Mouse (Mus musculus) ES-Bruce4 (cell line): ENCODE measurements around the gene Dab1. TPM values are rescaled to one million over a fixed set of nuclear protein-coding genes. Genes with fewer than 3 reads are reported as not detected.

Experiments used
- H3K27ac ChIP-seq: 2 replicates; pipeline ENCODE4 v1.5.1; 2012; ENCODE audit warnings: low read length, inconsistent platforms; ENCODE audit not compliant: insufficient read depth
- H3K27me3 ChIP-seq: 2 replicates; pipeline ENCODE4 v1.6.1; 2012; ENCODE audit warnings: mild to moderate bottlenecking, low read length, inconsistent platforms; ENCODE audit not compliant: control insufficient read depth, poor library complexity, insufficient read depth, severe bottlenecking
- H3K36me3 ChIP-seq: 2 replicates; pipeline ENCODE4 v1.6.1; 2012; ENCODE audit warnings: inconsistent platforms, mild to moderate bottlenecking, low read length, moderate library complexity; ENCODE audit not compliant: control insufficient read depth, poor library complexity, insufficient read depth, severe bottlenecking
- H3K4me1 ChIP-seq: one replicate; pipeline ENCODE4 v1.8.1; 2011; ENCODE audit warnings: low read length; ENCODE audit not compliant: control insufficient read depth, insufficient read depth
- H3K4me3 ChIP-seq: 2 replicates; pipeline ENCODE4 v1.5.1; 2011; ENCODE audit warnings: low read depth, mild to moderate bottlenecking, low read length
- H3K9ac ChIP-seq: 2 replicates; pipeline ENCODE4 v1.6.1; 2012; ENCODE audit warnings: low read depth, mild to moderate bottlenecking, inconsistent platforms; ENCODE audit not compliant: poor library complexity, severe bottlenecking
- H3K9me3 ChIP-seq: replicated peaks from 2 replicates; pipeline ENCODE4 v1.6.1; 2012; ENCODE audit warnings: mild to moderate bottlenecking, low read length, inconsistent platforms; ENCODE audit not compliant: control insufficient read depth, poor library complexity, insufficient read depth, severe bottlenecking
- CTCF ChIP-seq: IDR thresholded peaks from one replicate; pipeline ENCODE4 v1.8.1; 2011; ENCODE audit warnings: low read depth, low read length
- EP300 ChIP-seq: IDR thresholded peaks from 2 replicates; pipeline ENCODE4 v1.6.1; 2011; ENCODE audit warnings: low read depth, low read length; ENCODE audit not compliant: insufficient read depth
- POLR2A ChIP-seq: IDR thresholded peaks from one replicate; pipeline ENCODE4 v1.8.1; 2011; ENCODE audit warnings: low read length; ENCODE audit not compliant: insufficient read depth
- polyA plus RNA-seq: library from polyadenylated mRNA; stranded (reverse); fragments of >200 nt; gene quantifications from 2 replicates; pipeline ENCODE4 v1.2.4, GENCODE M21; 2011; ENCODE audit warnings: low read depth; ENCODE audit not compliant: missing spikeins, insufficient read depth, insufficient read length

Dab1 gene
- polyA plus RNA-seq, 1 experiment, result 4.8 TPM

DNA sequence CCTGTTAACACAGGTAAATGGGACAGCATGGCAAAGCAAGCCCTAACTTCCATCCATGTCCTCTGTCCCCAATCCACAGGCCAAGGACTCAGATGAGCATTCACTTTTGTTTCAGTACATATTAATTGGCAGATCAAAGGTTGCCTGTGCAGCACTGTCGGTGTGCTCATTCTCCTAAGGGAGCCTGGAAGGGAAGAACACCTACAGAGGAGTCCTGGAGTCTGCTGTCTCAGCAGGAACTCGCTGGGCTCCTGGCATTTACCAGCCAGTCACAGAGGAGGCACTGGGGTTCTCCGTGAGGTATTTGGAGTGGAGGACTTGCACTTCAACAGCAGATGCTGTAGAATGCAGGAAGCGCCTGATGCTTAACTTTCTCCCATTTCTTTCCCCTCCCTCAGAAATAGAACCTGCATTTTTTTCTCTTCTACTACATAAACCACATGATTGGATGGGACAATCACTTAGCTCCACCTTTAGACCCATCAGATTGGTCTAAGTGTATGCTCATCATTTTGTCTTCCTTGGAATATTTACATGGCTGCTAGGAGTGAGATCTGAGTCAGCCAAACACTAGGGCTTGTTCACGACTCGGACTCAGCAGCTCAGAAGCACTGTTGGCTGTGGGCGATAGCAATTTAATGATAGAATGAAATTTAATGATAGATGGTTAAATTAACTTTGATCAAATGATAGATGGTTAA, 837.2 kb downstream of the Dab1 start:
- Histone ChIP-seq H3K4me3 (no peak overlapping the region), H3K27me3 (no peaks in the 10 kb centered on the region), H3K4me1 (no peaks in the 10 kb centered on the region), H3K27ac (no peak overlapping the region), H3K9ac (no peak overlapping the region), H3K9me3 (no peaks in the 10 kb centered on the region), H3K36me3 (no peaks in the 10 kb centered on the region)
- no peak for TF ChIP-seq CTCF
- no peak for TF ChIP-seq EP300
- TF ChIP-seq POLR2A, result no peak

DNA sequence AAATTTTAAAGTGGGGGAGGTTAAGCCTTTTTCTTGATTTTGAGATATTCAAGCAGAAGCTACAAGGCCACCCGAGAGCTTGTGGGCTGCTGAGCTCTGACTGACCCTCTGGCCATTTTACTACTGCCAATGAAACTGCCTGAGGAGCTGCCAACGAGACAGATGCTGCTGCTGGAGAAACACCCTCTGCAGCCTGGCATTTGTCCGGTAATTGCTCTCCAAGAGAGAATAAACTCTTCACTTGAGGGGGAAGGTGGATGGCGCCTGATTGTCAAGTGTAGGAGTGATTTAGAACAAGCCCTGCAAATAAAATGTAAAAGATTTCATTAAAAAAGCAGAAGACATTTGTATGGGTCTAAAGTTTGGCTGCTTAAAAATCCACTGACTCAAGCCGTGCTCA, 839.6 kb downstream of the Dab1 start:
- Histone ChIP-seq H3K4me3 (no peak overlapping the region), H3K27ac (no peak overlapping the region), H3K27me3 (no peaks in the 10 kb centered on the region), H3K4me1 (no peaks in the 10 kb centered on the region), H3K36me3 (no peaks in the 10 kb centered on the region), H3K9ac (no peak overlapping the region), H3K9me3 (no peaks in the 10 kb centered on the region)
- TF ChIP-seq EP300, result no peak
- no peak for TF ChIP-seq POLR2A
- no peak for TF ChIP-seq CTCF

DNA sequence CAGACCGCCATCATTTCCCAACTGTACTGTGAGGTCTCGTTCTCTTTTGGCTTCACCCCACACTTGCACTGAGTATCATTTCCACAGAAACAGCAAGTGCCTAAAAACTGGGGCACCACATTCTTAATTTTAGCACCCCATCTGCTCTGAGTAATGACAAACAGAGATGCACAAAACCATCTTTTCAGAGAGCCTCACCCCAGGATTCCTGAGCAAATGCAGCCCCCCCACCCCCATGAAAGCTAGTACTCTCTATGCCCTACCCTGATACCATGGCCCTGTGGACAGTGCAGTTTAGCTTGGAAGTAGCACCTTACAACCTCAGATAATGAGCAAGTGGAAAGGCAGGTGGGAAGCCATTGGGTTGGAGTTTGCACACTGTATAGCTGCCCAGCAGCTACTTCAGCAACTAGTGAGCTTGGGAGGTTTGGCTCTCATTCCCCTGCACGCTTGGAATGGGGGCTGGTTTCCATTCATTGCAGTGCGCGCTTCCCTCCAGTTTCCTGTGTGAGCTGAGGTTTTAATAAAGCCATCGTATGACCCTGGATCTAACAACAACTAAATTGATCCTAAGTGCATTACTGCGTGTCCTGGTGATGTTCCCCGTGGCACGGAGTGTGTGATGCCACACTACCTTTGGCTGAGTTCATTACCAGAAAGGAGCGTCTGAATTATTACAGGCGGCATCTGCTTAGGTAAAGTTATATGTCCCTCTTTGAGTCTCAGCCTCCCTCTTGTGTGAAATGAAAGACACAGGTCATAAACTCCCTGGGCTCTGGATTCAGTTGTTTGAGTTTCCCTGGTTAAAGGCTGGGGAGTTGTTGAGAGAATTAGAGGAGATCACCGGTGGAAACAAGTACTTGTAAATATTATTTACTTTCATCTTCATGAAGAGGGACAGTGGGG, 842.2 kb downstream of the Dab1 start:
- H3K27me3 ChIP-seq, result no peaks in the 10 kb centered on the region
- H3K4me3 ChIP-seq, result no peak overlapping the region
- H3K4me1 ChIP-seq, result no peaks in the 10 kb centered on the region
- no peaks in the 10 kb centered on the region for H3K9me3 ChIP-seq
- H3K36me3 ChIP-seq, result no peaks in the 10 kb centered on the region
- TF ChIP-seq POLR2A, result no peak
- no peak for TF ChIP-seq CTCF
- no peak for TF ChIP-seq EP300
- no peak overlapping the region for H3K9ac ChIP-seq
- H3K27ac ChIP-seq, result no peak overlapping the region

DNA sequence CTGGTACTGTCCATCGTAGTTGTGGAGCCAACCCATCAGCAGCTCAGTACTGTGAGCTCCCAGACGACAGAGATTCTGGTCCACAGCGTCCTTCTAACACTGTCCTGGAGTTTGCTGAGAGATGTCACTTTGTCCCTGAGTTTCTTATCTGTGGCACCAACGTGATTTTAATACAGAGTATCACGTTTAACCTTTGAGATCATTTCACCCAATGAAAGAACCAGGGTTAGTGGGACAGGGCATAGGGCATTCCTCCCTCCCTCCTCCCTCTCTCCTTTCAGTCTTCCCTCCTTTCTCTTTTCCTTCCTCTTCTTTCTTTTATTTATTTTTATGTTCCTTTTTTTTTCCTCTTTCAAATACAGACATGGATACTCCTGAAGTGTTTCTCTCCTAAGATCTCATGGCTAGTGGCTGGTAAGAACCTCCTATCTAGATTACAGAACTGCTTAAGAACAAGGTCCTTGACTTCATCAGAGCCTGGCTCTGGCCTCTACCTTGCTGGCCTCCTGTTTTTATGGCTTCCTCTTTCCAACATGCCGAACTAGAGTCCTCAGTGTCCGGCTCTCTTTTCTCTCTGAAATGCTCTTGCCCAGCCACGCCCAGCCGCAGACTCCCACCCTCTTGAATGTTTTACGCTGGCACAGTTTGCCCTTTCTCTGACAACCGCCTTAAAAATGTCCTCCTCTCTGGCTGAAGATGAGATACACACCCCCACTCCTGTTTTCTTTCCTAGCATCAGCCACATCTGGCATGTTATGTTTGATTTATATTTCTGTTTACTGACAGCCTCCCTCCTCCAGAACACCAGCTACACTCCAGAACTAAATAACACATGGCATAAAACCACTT, 844.0 kb downstream of the Dab1 start:
- H3K27ac ChIP-seq, result no peak overlapping the region
- H3K4me1 ChIP-seq, result no peaks in the 10 kb centered on the region

DNA sequence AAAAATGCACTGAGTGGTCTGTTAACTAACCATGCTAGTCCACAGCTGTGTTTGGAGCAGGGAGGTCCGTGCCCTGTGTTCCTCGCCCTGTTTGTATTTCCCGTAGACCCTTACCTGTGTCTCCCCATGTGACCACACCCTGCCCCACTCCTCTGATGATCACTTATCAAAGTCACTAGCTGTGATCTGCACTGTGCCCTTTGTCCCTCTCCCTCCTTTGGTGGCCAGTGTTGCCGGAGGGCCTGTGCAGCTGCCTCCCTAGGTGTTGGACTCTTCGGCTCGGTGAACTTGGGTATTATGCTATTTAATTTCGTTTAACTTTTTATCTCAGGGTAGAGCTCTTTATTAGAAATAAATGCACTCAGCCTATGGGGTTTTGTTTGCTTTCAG, 844.6 kb downstream of the Dab1 start:
- H3K9ac ChIP-seq, result no peak overlapping the region
- H3K27me3 ChIP-seq, result no peaks in the 10 kb centered on the region
- H3K36me3 ChIP-seq, result no peaks in the 10 kb centered on the region
- H3K9me3 ChIP-seq, result no peaks in the 10 kb centered on the region
- H3K4me3 ChIP-seq, result no peak overlapping the region
- TF ChIP-seq POLR2A (no peak), CTCF (no peak), EP300 (no peak)
- H3K27ac ChIP-seq, result no peak overlapping the region
- no peaks in the 10 kb centered on the region for H3K4me1 ChIP-seq

More for the DNA sequence above, 844.0 kb downstream of the Dab1 start:
- no peak for TF ChIP-seq POLR2A
- TF ChIP-seq CTCF, result no peak
- no peak for TF ChIP-seq EP300
- H3K9me3 ChIP-seq, result no peaks in the 10 kb centered on the region
- no peak overlapping the region for H3K9ac ChIP-seq
- H3K4me3 ChIP-seq, result no peak overlapping the region
- H3K36me3 ChIP-seq, result no peaks in the 10 kb centered on the region
- H3K27me3 ChIP-seq, result no peaks in the 10 kb centered on the region
